Mouse (Mus musculus) bone marrow macrophage, adult 2 months (primary cell): ENCODE results near the gene Cobl.

Experiments
- CTCF ChIP-seq: IDR thresholded peaks from 2 replicates; pipeline ENCODE4 v1.5.1; 2012; ENCODE audit warnings: low read depth, mild to moderate bottlenecking, low read length, moderate library complexity
- POLR2A ChIP-seq: IDR thresholded peaks from 2 replicates; pipeline ENCODE4 v1.6.1; 2012; ENCODE audit warnings: mild to moderate bottlenecking, low read depth, low read length, borderline replicate concordance

- TF ChIP-seq CTCF = no peak
- no peak for TF ChIP-seq POLR2A
Measured at GRCm38 (mm10) chr11:12493791-12494190, 29.0 kb upstream of the Cobl start.
